Mouse (Mus musculus) neural tube, embryonic 10.5 days (tissue): ENCODE data around the gene Adgrl3.
"Not testable (repeated sequence)": the region's sequence is repeated elsewhere in the genome, so short reads cannot be mapped to it uniquely, and the experiment has no call there.

ENCODE experiments used
- DNase-seq: peaks from one replicate; pipeline ENCODE4 v3.0.0-alpha.2; 2017; ENCODE audit warnings: low spot score; ENCODE audit errors: extremely low spot score

Adgrl3 gene

GRCm38 (mm10) chr5:81375992-81376391, 356.1 kb downstream of the Adgrl3 start:
- DNase-seq = no peak

GRCm38 (mm10) chr5:81405582-81406143, 385.7 kb downstream of the Adgrl3 start:
- no peak for DNase-seq

GRCm38 (mm10) chr5:81417326-81417725, 397.4 kb downstream of the Adgrl3 start:
- no peak for DNase-seq

DNA sequence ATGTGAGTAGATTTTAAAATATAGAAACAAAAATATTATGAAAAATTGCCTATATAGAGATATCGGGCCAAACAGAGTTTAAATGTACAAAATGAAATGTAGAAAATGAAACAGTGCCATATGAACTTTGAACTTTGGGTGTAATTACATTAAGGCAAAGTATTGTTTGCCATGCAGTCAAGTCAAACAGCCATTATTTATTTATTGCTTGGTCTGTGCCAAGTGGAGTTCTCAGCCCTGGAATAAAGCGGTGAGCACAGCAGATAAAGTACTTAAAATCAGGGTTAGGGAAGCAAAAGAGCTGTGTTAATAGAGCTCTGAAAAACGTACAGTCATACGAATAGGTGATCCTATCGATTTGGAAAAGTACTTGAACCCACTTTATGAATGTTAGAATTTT, 407.5 kb downstream of the Adgrl3 start:
- DNase-seq = no peak

GRCm38 (mm10) chr5:81436375-81436774, 416.4 kb downstream of the Adgrl3 start:
- no peak for DNase-seq

- DNase-seq = no peak
Observed at GRCm38 (mm10) chr5:81442150-81442549, 422.2 kb downstream of the Adgrl3 start.

DNA sequence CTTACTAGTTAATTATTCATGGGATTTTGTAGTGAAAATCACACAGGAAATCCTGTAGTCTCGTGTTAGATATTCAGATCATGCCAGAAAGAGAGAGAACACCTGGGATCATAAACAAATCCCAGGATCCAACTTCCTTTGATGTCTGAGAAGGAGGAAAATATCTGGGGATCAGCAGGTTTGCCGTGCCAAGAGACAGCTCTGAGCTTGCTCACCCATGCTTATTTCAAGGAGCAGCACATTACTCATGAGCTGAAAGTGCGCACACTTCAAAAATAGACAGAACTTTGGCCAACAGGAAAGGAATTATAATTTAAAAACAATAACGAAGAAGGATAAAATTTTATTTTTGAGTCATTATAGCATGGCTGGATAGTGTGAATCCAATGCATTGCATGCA, 446.0 kb downstream of the Adgrl3 start:
- DNase-seq = no peak

DNA sequence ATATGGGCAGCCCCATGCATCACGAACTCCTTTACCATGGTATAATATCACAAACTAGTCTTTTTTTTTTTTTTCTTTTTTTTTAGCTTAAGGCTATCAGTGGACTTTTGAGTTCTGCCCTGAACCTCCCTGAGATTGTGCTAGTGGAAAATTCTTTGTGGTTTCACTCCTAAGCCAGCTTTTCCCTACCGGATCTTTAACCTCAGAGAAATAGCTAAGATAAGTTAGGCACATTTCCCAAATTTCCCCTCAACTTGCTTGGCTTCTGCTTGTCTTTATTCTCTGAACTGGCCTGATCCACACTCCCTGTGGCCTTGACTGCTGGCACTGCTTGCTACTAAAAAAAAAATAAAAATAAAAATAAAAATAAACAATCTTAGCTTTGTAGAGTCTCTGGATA, 454.7 kb downstream of the Adgrl3 start:
- no peak for DNase-seq

- DNase-seq = no peak
Observed at GRCm38 (mm10) chr5:81475406-81475805, 455.5 kb downstream of the Adgrl3 start.

DNA sequence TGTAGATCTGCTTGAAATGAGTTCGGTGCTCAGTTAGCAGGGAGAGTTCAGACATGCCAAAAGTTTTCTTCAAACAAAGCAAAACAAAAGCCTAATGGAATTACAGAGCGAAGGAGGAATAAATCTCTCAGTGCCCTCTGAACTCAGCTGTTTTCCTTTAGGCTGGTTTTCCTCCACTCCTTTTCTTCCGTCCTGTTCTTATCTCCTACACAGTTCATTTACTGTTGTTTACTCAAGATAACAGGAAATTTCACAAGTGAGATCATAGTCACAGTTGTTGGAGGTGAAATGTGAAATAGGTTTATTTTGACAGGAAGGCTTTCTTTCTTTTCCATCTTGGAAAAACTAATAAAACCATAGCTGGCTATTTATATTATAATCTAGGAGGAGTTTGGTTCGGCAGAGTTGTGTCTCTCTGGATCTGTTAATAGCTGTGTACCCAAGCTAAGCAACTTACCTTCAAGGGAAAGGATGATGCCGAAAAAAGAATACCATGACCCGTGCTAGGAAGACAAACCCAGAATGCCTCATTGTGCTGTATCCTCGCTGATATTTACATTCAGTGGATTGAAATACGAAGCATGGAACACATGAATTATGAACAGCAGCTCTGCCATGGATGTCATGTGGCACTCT, 456.2 kb downstream of the Adgrl3 start:
- DNase-seq = no peak

DNA sequence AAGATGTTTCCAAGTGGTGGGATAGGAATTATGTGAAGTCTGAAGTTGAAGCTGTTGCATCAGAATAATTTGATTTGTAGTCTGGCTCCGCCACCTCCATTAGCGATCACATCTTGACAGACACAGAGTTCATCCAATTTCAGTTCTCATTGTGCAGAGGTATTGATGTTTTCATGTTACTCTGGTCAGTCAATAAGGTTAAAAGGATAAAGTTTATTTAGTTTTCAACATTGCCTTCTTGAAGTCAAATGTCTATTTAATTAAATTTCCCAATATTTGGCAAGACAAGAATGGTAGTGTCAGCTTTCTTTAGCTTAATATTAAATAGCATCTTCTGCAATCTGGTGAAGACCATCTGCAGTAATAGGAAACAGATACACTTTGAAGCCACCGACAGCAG, 461.0 kb downstream of the Adgrl3 start:
- no peak for DNase-seq

GRCm38 (mm10) chr5:81483890-81484289, 464.0 kb downstream of the Adgrl3 start:
- no peak for DNase-seq

DNA sequence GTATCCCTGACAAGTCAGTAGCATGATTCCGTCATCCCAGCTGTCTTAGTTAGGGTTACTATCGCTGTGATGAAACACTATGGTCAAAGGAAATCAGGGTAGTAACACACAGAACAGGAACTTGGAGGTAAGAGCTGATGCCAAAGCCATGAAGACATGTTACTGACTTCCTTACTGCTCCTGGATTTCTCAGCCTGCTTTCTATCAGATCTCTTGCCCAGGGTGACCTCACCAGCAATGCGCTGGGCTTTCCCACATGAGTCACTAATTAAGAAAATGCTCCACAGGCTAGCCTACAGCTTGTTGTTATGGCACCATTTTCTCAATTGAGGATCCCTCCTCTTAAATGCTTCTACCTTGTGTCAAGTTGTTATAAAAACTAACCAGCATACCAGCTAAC, 481.1 kb downstream of the Adgrl3 start:
- DNase-seq = no peak

GRCm38 (mm10) chr5:81518720-81519496, 499.0 kb downstream of the Adgrl3 start:
- peak; percentile 21 for DNase-seq

- peak; percentile 30 for DNase-seq
Observed at GRCm38 (mm10) chr5:81519497-81520382, 499.8 kb downstream of the Adgrl3 start.

DNA sequence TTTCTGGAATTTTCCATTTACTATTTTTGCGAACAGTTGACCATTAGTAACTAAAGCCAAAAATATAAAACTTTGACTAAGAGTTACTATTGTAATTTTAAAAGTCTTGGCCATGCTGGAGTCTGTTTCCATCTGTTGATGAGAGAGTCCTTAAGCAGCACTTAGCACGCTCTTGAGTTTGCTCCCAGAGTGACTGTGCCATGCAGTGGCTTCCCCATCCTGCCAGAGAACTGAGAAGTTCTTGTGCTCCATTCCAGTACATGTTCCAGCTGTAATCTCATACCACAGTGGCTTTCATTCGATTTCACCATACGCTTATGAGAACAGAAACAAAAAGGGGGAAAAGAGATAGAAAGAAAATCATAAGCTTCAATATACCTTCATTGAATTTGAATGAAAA, 502.8 kb downstream of the Adgrl3 start:
- DNase-seq = no peak

DNA sequence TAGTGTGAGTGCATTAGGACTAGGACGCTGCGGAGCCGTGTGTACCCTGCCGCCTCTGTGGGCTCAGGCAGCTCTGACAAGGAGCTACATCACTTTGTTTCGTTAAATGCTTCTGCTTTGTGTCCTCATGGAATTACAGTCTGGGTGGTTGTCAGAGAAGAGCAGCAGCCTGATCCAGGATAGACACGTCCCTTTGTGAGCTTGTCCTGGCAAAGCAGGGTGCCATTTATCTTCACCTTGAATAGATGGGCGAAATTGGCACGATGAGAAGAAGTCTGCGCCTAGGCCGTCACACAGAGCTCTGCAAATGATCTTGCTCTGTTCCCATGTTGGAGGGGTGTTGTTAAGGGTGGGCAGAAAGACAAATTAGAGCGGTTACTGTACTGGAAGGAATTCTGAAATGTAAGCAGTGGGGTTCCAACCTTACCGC, 504.6 kb downstream of the Adgrl3 start:
- DNase-seq = no peak

GRCm38 (mm10) chr5:81525326-81525725, 505.4 kb downstream of the Adgrl3 start:
- no peak for DNase-seq

- DNase-seq = no peak
Observed at GRCm38 (mm10) chr5:81531639-81532038, 511.7 kb downstream of the Adgrl3 start.

DNA sequence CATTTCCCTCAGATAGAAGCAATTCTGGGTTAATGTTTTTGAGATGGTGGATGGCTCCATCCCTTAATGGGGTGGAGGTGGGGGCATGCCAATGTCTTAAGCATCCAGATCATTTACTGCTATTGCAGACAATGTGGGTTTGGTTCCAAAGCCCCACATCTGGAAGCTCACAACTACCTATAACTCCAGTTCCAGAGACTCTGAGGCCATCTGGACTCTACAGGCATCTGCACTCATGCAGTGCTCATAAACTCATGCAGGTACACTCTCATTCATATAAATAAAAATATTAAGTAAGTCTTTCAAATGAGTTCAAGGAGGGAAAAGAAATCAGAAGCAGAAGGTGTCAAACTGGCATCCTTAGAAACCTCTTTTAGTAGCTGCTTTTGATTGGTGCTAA, 530.3 kb downstream of the Adgrl3 start:
- no peak for DNase-seq

DNA sequence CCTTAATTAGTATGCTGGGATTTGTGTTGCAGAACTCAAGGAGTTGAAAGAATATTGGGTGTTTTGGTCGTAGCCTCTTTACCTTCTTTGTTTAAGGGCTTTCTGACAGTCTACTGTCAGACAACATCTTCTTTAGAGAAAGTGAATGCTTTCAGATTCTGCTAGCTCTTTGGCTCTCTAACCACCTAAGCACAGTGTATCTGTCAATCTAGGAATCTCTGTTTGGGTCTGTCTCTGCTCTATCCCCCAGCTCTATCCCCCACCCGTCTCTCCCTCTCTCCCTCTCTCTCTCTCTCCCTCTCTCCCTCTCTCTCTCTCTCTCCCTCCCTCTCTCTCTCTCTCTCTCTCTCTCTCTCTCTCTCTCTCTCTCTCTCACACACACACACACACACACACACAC, 535.2 kb downstream of the Adgrl3 start:
- not testable (repeated sequence) for DNase-seq

DNA sequence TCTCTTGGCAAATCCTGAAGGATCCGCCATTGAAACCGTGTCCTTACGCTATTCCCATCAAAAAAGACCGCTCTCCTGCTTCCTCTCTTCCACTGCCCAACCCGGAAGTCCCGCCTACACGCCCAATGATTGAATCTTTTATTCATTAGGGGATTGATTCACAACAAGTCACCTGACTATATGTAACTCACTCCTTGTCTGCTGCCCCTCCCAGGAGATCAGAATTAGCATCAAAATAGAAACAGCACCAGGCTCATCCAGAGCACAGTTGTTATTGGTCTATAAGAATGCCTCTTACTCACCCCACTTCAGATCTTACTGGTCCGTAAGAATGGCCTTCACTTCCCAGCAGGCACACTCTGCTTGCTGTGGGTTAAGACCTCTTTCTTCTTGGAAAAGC, 536.1 kb downstream of the Adgrl3 start:
- DNase-seq = no peak
